In genomic region chr7:68088825-68089224, GRCm38 (mm10) we compare ENCODE assay signal across 17 mouse cellular contexts.
DNase-seq lines count a peak whose midpoint lies in the region; ATAC-seq lines count a peak whose summit lies in the region.
"Had no signal": no experiment of that assay in that cellular context is flagged by ENCODE, and none has a peak within 500 bp of the region (broad histone marks: within the 10 kb centered on the region; RNA-seq: fewer than 3 reads in every experiment).

No protein-coding gene starts in this region.

- H3K4me3 ChIP-seq in midbrain, embryonic 13.5 days (replicated peaks) = no peak overlapping the region
- no peak overlapping the region for H3K4me3 ChIP-seq in midbrain, embryonic 10.5 days
- H3K4me3 ChIP-seq: heart, adult 2 months; limb, embryonic 13.5 days; neural tube, embryonic 13.5 days had no signal

- peaks cover 46% of the 10 kb centered on the region for H3K4me1 ChIP-seq in midbrain, embryonic 13.5 days (replicated peaks)
- H3K4me1 ChIP-seq in midbrain, embryonic 10.5 days = peaks cover 45% of the 10 kb centered on the region

- H3K27me3 ChIP-seq in midbrain, embryonic 13.5 days = no peaks in the 10 kb centered on the region
- H3K27me3 ChIP-seq in midbrain, embryonic 10.5 days (ENCODE audit: low read depth, poor library complexity, severe bottlenecking) = no peaks in the 10 kb centered on the region
- H3K27me3 ChIP-seq: limb, embryonic 13.5 days; neural tube, embryonic 13.5 days had no signal

- H3K9ac ChIP-seq in midbrain, embryonic 13.5 days (replicated peaks) = no peak overlapping the region
- H3K9ac ChIP-seq: limb, embryonic 13.5 days; liver, postnatal 0 days; neural tube, embryonic 13.5 days had no signal

- peak overlapping the region; percentile 14; the same call in 1 of the 2 replicates for H3K27ac ChIP-seq in midbrain, embryonic 13.5 days
- no peak overlapping the region for H3K27ac ChIP-seq in midbrain, embryonic 10.5 days (replicated peaks)
- H3K27ac ChIP-seq: heart, adult 2 months; limb, embryonic 13.5 days; neural tube, embryonic 13.5 days had no signal

- no peaks in the 10 kb centered on the region for H3K36me3 ChIP-seq in midbrain, embryonic 13.5 days
- peaks cover 10% of the 10 kb centered on the region; the same call in 1 of the 2 replicates for H3K36me3 ChIP-seq in midbrain, embryonic 10.5 days

- H3K9me3 ChIP-seq in midbrain, embryonic 13.5 days = no peaks in the 10 kb centered on the region
- H3K9me3 ChIP-seq in midbrain, embryonic 10.5 days (replicated peaks) = no peaks in the 10 kb centered on the region
- H3K9me3 ChIP-seq: limb, embryonic 13.5 days; neural tube, embryonic 13.5 days had no signal

- 81% methylated on average over 6 of the region's 6 CpGs for WGBS in midbrain, embryonic 13.5 days
- 86% methylated on average over 6 of the region's 6 CpGs for WGBS in midbrain, embryonic 10.5 days

- DNase-seq in midbrain, embryonic 10.5 days (ENCODE audit: low spot score) = no peak
- DNase-seq in layer of hippocampus, adult 18-20 months (ENCODE audit: low spot score in 2 of 2) = peak; percentile 37 to 76
- DNase-seq in left cerebral cortex, postnatal 25 days (ENCODE audit: low spot score in 2 of 2) = peak; percentile 54 to 91
- DNase-seq in heart, adult 11 months = no peak
- no peak for DNase-seq in gastrocnemius, postnatal 10 days
- DNase-seq in adrenal gland, postnatal 14 days = no peak
- DNase-seq: cerebellum, adult 9-10 months; embryo, embryonic 11 days; heart, adult 2 months; heart, postnatal 14 days; kidney, postnatal 25 days; liver, postnatal 0 days had no signal

- no peak for ATAC-seq in midbrain, embryonic 13.5 days
- ATAC-seq: activated CD4-positive, CD25-positive, alpha-beta regulatory T cell, adult 4 months; intestine, postnatal 0 days; liver, postnatal 0 days had no signal

- intact Hi-C loops in left cerebral cortex, postnatal 25 days (cut with DNase I) = no loop called here

- H3K4me2 ChIP-seq in midbrain, embryonic 13.5 days (replicated peaks) = no peak overlapping the region
- H3K4me2 ChIP-seq: limb, embryonic 13.5 days; neural tube, embryonic 13.5 days had no signal

Comparison
In these comparisons a context has a peak if more than half of its experiments do, and no peak if none do; other contexts are left out.
1. DNase-seq: peak in layer of hippocampus, adult 18-20 months (2 of 2) and left cerebral cortex, postnatal 25 days (2 of 2); none in midbrain, embryonic 10.5 days (single experiment), heart, adult 11 months (single experiment), gastrocnemius, postnatal 10 days (single experiment) and adrenal gland, postnatal 14 days (single experiment).